Mouse (Mus musculus): ENCODE measurements at regions not wholly inside any gene's neighbourhood (a gene's known extent, or its start where the extent isn't known, plus 50 kb on each side); places are given as distances from the start of the nearest gene placed in this dataset.

- DNase-seq (ENCODE audit: low spot score), result peak; percentile 8
Observed at GRCm38 (mm10) chr13:48717036-48717435, 54.2 kb downstream of the Barx1 start.

DNA sequence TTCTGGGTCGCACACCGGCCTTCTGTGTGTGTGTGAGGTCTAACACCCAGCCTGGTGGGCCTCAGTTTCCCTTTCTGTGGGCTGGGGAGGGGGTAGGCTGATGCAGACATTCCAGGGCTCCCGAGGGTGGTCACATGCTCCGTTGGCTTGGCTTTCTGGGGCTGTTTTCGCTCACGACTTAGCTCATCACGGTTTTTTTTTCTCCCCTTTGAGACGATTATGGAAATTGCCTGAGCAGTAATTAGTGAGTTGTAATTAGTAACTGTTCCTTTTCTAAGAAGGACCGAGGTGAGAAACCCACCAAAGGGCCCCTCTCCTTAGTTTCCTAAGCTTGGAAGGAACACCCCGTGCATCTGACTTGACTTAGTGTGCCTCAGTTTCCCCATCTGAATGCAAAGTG lies 54.7 kb downstream of the Barx1 start:
- DNase-seq (ENCODE audit: low spot score), result no peak

DNA sequence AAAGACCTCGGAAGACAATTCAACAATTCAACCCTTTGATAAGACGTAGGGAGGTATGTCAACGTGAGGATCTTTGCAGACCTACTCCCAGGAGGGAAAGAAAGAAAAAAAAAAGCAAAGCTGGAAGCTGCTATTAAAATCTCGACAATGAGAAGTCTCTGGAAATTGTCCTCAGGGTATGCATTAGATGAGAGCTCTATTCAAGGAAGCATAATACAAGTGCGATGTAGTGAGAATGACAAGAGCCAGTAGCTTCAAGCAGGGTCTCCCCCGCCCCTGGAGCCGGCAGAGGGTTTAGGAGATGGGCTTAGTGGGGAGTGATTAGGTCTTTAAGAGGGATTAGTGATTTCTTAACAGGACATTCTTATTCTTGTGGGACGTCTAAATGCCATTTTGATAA lies 60.9 kb downstream of the Barx1 start:
- no peak for DNase-seq (ENCODE audit: low spot score)

- no peak for DNase-seq (ENCODE audit: low spot score)
Observed at GRCm38 (mm10) chr13:48726430-48726829, 63.6 kb downstream of the Barx1 start.

GRCm38 (mm10) chr13:48731046-48731996 lies 68.5 kb downstream of the Barx1 start:
- peak; percentile 14 for DNase-seq (ENCODE audit: low spot score)

DNA sequence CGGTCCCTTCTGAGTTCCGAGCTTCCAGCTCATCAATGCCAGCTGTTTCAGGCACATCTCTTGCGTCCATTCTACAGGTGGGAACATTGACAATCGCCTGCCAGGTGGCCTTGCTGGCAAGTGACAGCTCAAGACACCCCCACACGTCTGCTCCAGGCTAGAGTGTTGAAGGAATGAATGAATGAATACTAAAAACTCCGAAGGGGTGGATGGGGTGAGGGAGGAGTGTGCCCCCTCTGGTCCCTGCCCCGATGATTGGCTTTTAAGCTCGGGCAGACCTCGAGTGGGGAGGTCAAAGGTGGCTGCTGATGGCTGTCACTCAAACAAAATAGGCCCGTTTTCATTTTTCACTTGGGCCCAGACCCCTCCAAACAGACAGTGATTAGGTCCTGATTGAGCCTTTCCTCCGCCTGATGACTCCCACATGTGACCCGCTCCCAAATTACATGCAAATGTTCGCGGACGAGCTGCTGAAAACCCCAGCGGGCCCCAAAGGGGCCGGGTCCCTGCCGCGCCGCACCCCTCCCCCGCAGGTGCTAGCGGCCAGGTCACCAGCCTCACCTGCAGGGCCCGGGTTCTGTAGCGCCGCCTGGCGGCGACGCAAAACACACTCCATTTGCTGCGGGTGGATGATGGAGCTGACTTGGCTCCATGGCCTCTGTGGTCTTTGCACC lies 69.5 kb downstream of the Barx1 start:
- DNase-seq (ENCODE audit: low spot score), result peak; percentile 45

GRCm38 (mm10) chr13:48734985-48735384 lies 72.2 kb downstream of the Barx1 start:
- no peak for DNase-seq (ENCODE audit: low spot score)

- DNase-seq (ENCODE audit: low spot score), result no peak
Observed at GRCm38 (mm10) chr13:48745566-48745965, 82.8 kb downstream of the Barx1 start.

DNA sequence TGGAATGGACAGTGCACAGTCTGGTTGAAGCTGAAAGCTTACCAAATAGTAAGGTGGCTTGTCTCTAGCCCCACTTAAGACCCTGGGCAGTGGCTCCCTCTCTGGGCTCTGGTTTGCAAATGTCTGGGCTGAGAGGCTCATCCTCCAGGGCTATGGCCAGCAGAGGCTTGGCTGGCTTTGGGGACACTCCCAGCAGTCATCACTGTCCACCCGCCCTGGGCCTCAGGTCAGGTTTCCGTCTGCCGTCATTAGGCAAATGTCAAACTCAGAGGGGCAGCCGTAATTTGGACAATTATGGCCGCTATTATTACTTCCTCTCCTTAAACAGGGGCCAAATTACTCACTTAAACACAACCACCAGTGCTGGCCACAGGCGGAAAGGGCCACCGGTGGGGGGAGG lies 83.5 kb downstream of the Barx1 start:
- no peak for DNase-seq (ENCODE audit: low spot score)

All from yolk sac, embryonic 10.5 days (tissue).